Mouse (Mus musculus): ENCODE results near the gene Wwp2.

DNA sequence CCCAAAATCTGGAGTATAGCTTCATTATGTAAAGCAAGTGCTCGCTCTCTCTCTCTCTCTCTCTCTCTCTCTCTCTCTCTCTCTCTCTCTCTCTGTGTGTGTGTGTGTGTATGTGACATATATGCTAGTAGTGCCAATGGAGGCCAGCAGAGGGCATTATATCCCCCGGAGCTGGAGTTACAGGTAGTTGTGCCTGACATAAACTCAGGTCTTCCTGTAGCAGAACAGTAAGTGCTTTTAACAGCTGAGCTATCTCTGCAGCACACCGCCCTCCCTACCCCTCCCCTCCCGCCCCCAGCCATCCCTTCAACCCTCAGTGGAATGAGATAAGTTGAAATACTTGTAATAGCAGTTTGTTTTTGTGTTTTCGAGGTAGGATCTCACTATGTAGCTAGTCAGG is 30.5 kb downstream of the Wwp2 start:
- TF ChIP-seq CTCF (IDR thresholded peaks at IDR 0.05; ENCODE audit: low read depth, low read length) (no peak), POLR2A (IDR thresholded peaks at IDR 0.05; ENCODE audit: extremely low read depth, insufficient read depth, low read length) (no peak)
